Mouse (Mus musculus) heart, embryonic 13.5 days (tissue): ENCODE measurements around the gene Stk11. TPM values are rescaled to one million over a fixed set of nuclear protein-coding genes. Genes with fewer than 3 reads are reported as not detected.
A peak's percentile ranks its signal among the peaks of the same experiment; 100 is the strongest.
"Not testable (repeated sequence)": the region's sequence is repeated elsewhere in the genome, so short reads cannot be mapped to it uniquely, and the experiment has no call there.

Experiments used
- ATAC-seq: fragments of 200-750 bp; cut with Nextera tagmentation; 2 replicates; pipeline ENCODE4 v1.8.0; 2017; ENCODE audit warnings: moderate TSS enrichment; ENCODE audit not compliant: insufficient number of reproducible peaks, low FRiP score, low TSS enrichment; ENCODE audit errors: extremely low read depth
- H3K27ac ChIP-seq: fragments of 300-500 bp; sonication (generic); replicated peaks from 2 replicates; pipeline ENCODE4 v1.5.1; 2015; ENCODE audit warnings: moderate library complexity, mild to moderate bottlenecking, inconsistent platforms
- H3K27me3 ChIP-seq: fragments of 300-500 bp; sonication (generic); replicated peaks from 2 replicates; pipeline ENCODE4 v1.6.1; 2015; ENCODE audit warnings: mild to moderate bottlenecking, inconsistent platforms
- H3K36me3 ChIP-seq: fragments of 300-500 bp; sonication (generic); 2 replicates; pipeline ENCODE4 v1.6.1; 2015; ENCODE audit warnings: mild to moderate bottlenecking, inconsistent platforms
- H3K4me1 ChIP-seq: fragments of 300-500 bp; sonication (generic); 2 replicates; pipeline ENCODE4 v1.6.1; 2015; ENCODE audit warnings: inconsistent platforms
- H3K4me2 ChIP-seq: fragments of 300-500 bp; sonication (generic); 2 replicates; pipeline ENCODE4 v1.6.1; 2015; ENCODE audit warnings: inconsistent platforms, mild to moderate bottlenecking, moderate library complexity
- H3K4me3 ChIP-seq: fragments of 300-500 bp; sonication (generic); 2 replicates; pipeline ENCODE4 v1.5.1; 2015; ENCODE audit warnings: moderate library complexity, mild to moderate bottlenecking, inconsistent platforms
- H3K9ac ChIP-seq: fragments of 300-500 bp; sonication (generic); 2 replicates; pipeline ENCODE4 v1.6.1; 2015; ENCODE audit warnings: inconsistent platforms, mild to moderate bottlenecking, moderate library complexity
- H3K9me3 ChIP-seq: fragments of 300-500 bp; sonication (generic); 2 replicates; pipeline ENCODE4 v1.6.1; 2016; ENCODE audit warnings: inconsistent platforms
- WGBS: fragments of 180-500 bp; shearing (Covaris S2); methylation state at CpG from one replicate; pipeline ENCODE4 v1.1.7; 2015; ENCODE audit warnings: mixed read lengths; 5-methylcytosine and 5-hydroxymethylcytosine counted together
- polyA plus RNA-seq: library from polyadenylated mRNA; unstranded; fragments of >200 nt; fragmentation: Nextera tagmentation; extraction: Ambion mirVana; gene quantifications from 2 replicates; pipeline ENCODE4 v1.2.1, GENCODE M21; 2015

The Stk11 gene
- polyA plus RNA-seq, 1 experiment from 2014 or later: 13.0 TPM

DNA sequence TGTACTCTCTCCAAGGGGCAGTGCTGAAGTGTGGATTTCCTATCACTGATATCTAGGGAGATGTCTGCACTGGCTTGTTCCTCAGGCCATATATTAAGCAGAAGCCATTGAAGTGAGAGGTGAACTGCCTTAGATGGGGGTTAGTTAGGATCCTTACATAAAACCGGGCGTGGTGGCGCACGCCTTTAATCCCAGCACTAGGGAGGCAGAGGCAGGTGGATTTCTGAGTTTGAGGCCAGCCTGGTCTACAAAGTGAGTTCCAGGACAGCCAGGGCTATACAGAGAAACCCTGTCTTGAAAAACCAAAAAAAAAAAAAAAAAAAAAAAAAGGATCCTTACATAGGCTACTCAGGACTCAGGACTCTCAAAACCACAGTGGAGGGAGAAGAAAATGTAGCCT is 50.5 kb downstream of the Stk11 start:
- H3K9ac ChIP-seq: peak overlapping the region; percentile 75
- peak overlapping the region; percentile 86 for H3K4me2 ChIP-seq
- H3K4me1 ChIP-seq: peaks cover 77% of the 10 kb centered on the region
- WGBS: 74% methylated on average over 4 of the region's 4 CpGs
- ATAC-seq, H3K9me3 ChIP-seq, H3K27me3 ChIP-seq: not testable (repeated sequence)
- H3K27ac ChIP-seq: peak overlapping the region; percentile 89
- H3K4me3 ChIP-seq: peak overlapping the region; percentile 51
- peaks cover 20% of the 10 kb centered on the region for H3K36me3 ChIP-seq

DNA sequence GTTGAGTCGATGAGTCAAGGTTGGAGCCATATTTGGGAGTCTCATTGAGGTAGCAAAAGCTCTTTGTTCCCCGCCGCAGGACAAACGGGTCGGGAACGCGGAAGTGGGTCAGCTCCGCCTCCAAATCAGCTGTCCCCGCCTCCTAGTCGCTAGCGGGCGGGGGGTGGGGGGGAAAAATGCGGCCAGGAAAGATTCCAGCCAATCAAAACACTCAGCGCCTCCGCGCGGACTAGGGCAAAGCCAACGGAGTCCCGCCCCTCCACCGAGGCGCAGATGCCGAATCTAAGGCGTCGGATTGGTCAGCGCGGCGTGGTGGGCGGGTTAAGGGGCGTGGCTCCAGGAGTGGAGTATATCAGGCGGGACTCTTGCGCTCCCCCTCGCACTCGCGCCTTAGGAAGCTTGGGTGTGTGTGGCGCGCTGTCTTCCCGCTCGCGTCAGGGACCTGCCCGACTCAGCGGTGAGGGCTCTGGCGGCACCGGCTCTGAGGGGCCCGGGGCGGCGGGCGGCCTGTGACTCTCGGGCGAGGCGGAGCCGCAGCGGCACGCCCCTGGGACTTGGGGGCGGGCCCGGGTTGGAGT is 51.9 kb downstream of the Stk11 start:
- ATAC-seq: peak; percentile 85
- H3K36me3 ChIP-seq: peaks cover 34% of the 10 kb centered on the region
- peaks cover 76% of the 10 kb centered on the region for H3K4me1 ChIP-seq
- WGBS: under 1% methylated on average over 53 of the region's 55 CpGs
- peak overlapping the region; percentile 93 for H3K4me2 ChIP-seq
- no peaks in the 10 kb centered on the region for H3K27me3 ChIP-seq
- H3K9ac ChIP-seq: peak overlapping the region; percentile 98
- peak overlapping the region; percentile 86 for H3K4me3 ChIP-seq
- H3K9me3 ChIP-seq: no peaks in the 10 kb centered on the region
- peak overlapping the region; percentile 99 for H3K27ac ChIP-seq

DNA sequence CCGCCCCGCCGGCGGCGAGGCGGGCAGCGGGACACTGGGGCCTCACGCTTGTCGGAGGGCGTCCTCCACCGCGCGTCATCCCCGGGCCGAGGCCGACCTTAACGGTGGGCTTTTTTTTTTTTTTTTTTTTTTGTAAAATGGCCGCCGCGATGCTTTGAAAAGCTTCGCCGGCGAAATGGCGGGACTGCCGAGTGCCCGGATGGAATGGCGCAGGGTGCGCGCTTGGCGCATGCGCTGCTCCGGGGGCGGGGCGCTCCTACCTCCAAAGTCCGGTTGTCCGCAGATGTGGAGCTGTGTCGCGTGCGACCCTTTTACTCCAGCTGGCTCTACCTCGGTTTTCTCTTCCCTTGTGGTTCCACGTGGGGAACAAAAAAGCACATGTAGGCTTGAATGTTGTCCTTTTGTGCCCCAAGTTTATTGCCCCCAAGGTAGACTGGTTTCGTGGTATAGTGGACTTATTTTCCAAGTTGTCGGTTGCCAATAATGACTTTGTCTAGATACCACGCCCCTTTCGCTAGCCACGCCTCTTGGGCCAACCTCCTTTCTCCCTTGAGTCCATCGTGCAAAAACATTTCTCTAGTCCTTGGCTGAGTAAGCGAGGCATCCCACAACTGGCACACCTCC is 52.5 kb downstream of the Stk11 start:
- Histone ChIP-seq H3K4me3 (peak overlapping the region; percentile 86), H3K36me3 (peaks cover 36% of the 10 kb centered on the region), H3K9ac (peak overlapping the region; percentile 98), H3K4me1 (peaks cover 73% of the 10 kb centered on the region), H3K27ac (peak overlapping the region; percentile 99), H3K9me3 (no peaks in the 10 kb centered on the region), H3K4me2 (peak overlapping the region; percentile 93), H3K27me3 (no peaks in the 10 kb centered on the region)
- ATAC-seq: peak; percentile 21
- 1% methylated on average over 44 of the region's 48 CpGs for WGBS

DNA sequence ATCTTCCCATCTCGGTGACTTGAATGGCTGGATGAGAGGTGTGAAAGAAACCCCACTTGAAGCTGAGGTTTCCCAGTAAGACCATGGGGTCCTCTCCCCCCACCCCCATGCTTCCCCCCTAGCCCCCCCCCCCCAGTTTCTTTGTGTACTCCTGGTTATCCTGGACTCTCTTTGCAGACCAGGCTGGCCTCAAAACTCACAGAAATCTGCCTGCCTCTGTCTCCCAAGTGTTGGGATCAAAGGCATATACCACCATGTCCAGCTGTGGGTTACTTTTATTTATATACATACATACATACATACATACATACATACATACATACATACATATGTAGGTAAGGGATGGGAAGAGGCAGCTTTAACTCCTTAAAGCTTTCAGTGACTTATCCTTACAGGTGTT is 53.5 kb downstream of the Stk11 start:
- H3K4me2 ChIP-seq: peak overlapping the region; percentile 93
- no peaks in the 10 kb centered on the region for H3K9me3 ChIP-seq
- no peak for ATAC-seq
- peak overlapping the region; percentile 86 for H3K4me3 ChIP-seq
- H3K27ac ChIP-seq: peak overlapping the region; percentile 99
- H3K9ac ChIP-seq: peak overlapping the region; percentile 98
- H3K36me3 ChIP-seq: peaks cover 36% of the 10 kb centered on the region
- H3K4me1 ChIP-seq: peaks cover 69% of the 10 kb centered on the region
- no peaks in the 10 kb centered on the region for H3K27me3 ChIP-seq
- WGBS: 60% methylated on average over 1 of the region's 1 CpGs

DNA sequence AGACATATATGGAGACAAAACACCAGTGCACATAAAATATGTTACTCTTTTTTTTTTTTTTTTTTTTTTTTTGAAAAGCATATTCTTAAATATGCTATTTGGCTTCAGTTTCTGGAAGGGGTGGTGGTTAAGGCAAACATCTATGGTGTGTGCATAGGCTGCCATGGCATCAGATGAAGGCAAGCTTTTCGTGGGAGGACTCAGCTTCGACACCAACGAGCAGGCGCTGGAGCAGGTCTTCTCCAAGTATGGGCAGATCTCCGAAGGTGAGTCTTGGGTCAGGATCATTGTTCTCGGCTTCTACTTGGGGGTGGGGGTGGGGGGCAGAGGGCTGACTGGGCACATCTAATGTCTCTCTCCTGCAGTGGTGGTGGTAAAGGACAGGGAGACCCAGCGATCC is 54.0 kb downstream of the Stk11 start:
- Histone ChIP-seq H3K4me3 (no peak overlapping the region), H3K4me2 (no peak overlapping the region), H3K9me3 (no peaks in the 10 kb centered on the region), H3K36me3 (peaks cover 36% of the 10 kb centered on the region), H3K27ac (no peak overlapping the region), H3K4me1 (peaks cover 63% of the 10 kb centered on the region), H3K27me3 (no peaks in the 10 kb centered on the region), H3K9ac (peak overlapping the region; percentile 98; the same call in 1 of the 2 replicates)
- no peak for ATAC-seq
- 92% methylated on average over 7 of the region's 7 CpGs for WGBS

DNA sequence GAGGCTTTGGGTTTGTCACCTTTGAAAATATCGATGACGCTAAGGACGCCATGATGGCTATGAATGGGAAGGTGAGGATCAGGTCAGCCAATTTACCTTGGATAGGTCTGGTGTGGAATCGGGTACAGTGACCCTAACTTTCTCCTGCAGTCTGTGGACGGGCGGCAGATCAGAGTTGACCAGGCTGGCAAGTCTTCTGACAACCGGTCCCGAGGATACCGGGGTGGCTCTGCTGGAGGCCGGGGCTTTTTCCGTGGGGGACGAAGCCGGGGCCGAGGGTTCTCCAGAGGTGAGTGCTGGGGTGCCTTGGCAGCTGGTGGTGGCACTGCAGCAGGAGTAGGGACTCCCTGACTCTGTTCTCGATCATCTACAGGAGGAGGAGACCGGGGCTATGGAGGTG is 54.4 kb downstream of the Stk11 start:
- Histone ChIP-seq H3K9ac (no peak overlapping the region; the same call in 1 of the 2 replicates), H3K4me1 (peaks cover 61% of the 10 kb centered on the region), H3K4me3 (no peak overlapping the region), H3K36me3 (peaks cover 36% of the 10 kb centered on the region), H3K9me3 (no peaks in the 10 kb centered on the region), H3K4me2 (no peak overlapping the region), H3K27ac (no peak overlapping the region), H3K27me3 (no peaks in the 10 kb centered on the region)
- 93% methylated on average over 16 of the region's 16 CpGs for WGBS
- no peak for ATAC-seq

DNA sequence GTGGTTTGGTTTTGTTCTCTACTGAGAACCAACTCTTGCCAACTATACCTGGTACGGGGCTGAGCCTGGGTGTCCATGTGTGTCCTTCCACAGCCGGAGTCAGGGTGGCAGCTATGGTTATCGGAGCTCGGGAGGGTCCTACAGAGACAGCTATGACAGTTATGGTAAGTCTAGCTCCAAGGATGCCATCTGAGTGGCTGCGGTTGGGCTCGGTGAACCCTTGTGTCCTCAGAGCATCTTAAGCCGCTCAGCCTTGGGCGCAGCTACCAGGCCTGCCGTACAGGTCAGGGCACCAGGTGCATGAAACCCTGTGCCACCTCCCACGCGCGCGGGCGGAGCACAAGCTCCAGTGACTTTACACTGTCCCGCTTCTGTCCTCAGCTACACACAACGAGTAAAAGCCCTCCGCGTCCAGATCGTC is 55.0 kb downstream of the Stk11 start:
- Histone ChIP-seq H3K27me3 (no peaks in the 10 kb centered on the region), H3K9me3 (no peaks in the 10 kb centered on the region), H3K4me1 (peaks cover 58% of the 10 kb centered on the region), H3K4me3 (no peak overlapping the region), H3K27ac (no peak overlapping the region), H3K4me2 (no peak overlapping the region), H3K36me3 (peaks cover 36% of the 10 kb centered on the region), H3K9ac (no peak overlapping the region)
- 93% methylated on average over 19 of the region's 19 CpGs for WGBS
- ATAC-seq: no peak

DNA sequence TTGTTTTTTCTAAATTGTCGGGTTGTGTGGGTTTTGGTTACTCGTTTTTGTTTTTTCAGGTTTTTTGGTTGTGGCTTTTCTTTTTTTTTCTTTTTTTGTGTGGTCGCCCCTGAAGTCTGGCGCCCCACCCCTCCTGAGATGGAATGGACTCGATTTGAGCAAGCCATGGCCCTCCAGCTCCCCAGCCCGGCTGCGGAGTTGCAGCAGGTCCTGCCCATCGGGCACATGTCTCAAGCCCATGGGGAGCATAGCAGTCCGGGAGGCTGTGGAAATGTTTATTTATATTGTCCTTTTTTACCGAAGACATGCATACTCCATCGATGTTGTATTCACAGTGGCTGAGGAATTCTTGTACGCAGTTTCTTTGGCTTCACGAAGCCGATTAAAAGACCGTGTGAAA is 55.6 kb downstream of the Stk11 start:
- peaks cover 36% of the 10 kb centered on the region for H3K36me3 ChIP-seq
- 0 out of 2 replicates have a peak overlapping the region, but pooled peaks have one; percentile 12 for H3K27ac ChIP-seq
- no peak overlapping the region for H3K4me3 ChIP-seq
- WGBS: 86% methylated on average over 15 of the region's 15 CpGs
- no peak for ATAC-seq
- H3K27me3 ChIP-seq: no peaks in the 10 kb centered on the region
- H3K9ac ChIP-seq: peak overlapping the region; percentile 16; the same call in 1 of the 2 replicates
- peaks cover 55% of the 10 kb centered on the region for H3K4me1 ChIP-seq
- H3K4me2 ChIP-seq: no peak overlapping the region
- no peaks in the 10 kb centered on the region for H3K9me3 ChIP-seq

DNA sequence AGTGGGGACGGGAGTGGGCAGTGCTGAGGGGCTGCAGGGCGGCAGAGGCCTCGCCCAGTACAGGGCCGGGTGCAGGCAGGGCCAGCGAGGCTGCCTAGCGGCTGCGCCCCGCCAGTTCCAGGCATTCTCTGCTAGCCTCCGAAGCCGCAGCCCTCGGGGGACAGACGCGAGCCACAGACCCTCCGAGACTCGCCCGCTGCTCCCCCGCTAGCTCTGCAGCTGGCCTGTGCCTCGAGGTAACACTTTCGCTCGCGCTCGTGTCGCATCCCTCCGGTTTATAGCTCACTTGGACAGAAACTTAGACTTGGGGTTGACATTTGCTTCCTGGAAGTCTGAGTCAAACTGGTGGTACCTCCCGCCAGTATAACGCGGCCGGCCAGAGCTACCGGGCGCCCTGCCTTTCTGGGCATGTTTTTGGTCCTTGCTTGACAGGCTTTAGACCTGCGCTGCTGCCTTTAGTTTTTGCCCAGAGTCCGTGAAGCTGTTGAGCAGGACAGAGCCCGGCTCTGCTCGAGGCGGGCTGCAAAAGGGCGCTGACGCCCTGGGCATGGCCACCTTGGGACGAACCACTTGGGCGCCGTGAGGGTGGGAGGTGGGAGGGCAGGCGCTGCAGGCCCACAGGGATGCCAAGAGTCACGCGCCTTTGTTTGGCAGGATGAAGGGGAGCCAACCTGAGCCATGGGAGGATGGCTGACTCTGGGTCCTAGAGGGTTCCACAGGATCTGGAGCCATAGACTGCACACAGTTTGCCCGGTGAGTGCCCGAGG is 56.3 kb downstream of the Stk11 start:
- H3K36me3 ChIP-seq: peaks cover 36% of the 10 kb centered on the region
- peak overlapping the region; percentile 82 for H3K27ac ChIP-seq
- WGBS: 78% methylated on average over 45 of the region's 45 CpGs
- no peaks in the 10 kb centered on the region for H3K9me3 ChIP-seq
- no peaks in the 10 kb centered on the region for H3K27me3 ChIP-seq
- H3K4me1 ChIP-seq: peaks cover 49% of the 10 kb centered on the region
- ATAC-seq: no peak
- peak overlapping the region; percentile 81 for H3K9ac ChIP-seq
- peak overlapping the region; percentile 72 for H3K4me2 ChIP-seq
- peak overlapping the region; percentile 64 for H3K4me3 ChIP-seq

DNA sequence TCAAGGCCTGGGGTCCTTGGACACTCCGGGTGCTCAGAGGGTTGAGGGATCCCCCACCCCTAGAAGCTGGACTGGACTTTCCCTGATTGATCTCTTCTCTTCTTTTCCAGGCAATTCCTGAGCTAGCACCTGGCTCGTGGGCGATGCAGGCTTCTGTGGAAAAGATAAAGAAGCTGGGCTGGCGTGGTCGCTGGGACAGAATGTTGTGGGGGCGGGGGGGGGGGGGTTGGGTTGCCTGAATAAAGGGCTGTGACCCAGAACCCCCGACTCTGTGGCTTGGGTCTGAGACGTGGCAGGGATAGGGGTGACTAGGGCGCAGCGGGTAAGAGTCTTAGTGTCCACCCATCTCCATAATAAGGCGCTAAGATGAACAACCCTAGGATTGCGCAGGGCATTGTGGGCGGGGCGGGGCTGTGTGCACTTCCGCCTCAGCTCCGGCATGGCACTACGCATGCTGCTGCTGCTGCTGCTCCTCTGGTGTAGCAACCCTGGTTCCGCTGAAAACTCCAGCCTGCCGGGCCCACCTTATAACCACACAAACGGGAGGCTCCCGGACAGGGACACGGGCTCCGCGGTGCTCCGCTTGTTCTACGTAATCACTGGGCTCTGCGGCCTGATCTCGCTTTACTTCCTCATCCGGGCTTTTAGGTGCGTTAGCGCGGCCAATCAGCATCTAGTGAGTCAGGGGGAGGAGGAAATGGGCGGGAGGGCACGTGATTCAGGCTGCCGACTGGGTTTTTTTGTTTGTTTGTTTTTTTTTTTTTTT is 57.1 kb downstream of the Stk11 start, which contains the start of gene 1600002K03Rik:
1600002K03Rik (plus strand) TSS at position 418 of the 766 bp plus-strand sequence.
- peaks cover 36% of the 10 kb centered on the region for H3K36me3 ChIP-seq
- H3K4me2 ChIP-seq: peak within 1 kb of the TSS; percentile 72
- ATAC-seq: peak; percentile 53
- no peaks in the 10 kb centered on the region for H3K27me3 ChIP-seq
- peak within 1 kb of the TSS; percentile 82 for H3K27ac ChIP-seq
- peak within 1 kb of the TSS; percentile 81 for H3K9ac ChIP-seq
- H3K4me1 ChIP-seq: peaks cover 52% of the 10 kb centered on the region
- H3K4me3 ChIP-seq: peak within 1 kb of the TSS; percentile 64
- no peaks in the 10 kb centered on the region for H3K9me3 ChIP-seq
- 3% methylated on average over 34 of the region's 35 CpGs for WGBS

DNA sequence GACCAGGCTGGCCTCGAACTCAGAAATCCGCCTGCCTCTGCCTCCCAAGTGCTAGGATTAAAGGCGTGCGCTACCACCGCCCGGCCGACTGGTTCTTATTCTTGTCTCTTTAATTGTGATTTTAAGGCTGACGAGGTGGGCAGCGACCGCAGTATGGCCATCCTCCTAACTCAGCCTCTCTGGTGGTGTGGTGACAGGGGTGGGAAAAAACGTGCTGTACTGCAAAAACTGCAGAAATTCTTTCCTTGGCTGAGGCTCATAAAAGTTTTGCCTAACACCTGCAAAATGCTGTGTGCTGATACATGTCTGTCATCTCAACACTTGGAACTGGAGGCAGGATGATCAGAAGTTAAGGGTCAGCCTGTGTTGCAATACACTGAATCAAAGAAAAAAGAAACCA is 57.8 kb downstream of the Stk11 start:
- peak overlapping the region; percentile 81 for H3K9ac ChIP-seq
- H3K9me3 ChIP-seq: no peaks in the 10 kb centered on the region
- H3K4me2 ChIP-seq: peak overlapping the region; percentile 72
- peaks cover 36% of the 10 kb centered on the region for H3K36me3 ChIP-seq
- no peaks in the 10 kb centered on the region for H3K27me3 ChIP-seq
- no peak for ATAC-seq
- peak overlapping the region; percentile 64 for H3K4me3 ChIP-seq
- WGBS: 11% methylated on average over 11 of the region's 11 CpGs
- peak overlapping the region; percentile 82 for H3K27ac ChIP-seq
- H3K4me1 ChIP-seq: peaks cover 59% of the 10 kb centered on the region
